Mouse (Mus musculus): ENCODE results near the gene Zfr.

- no peak for TF ChIP-seq EP300 (optimal IDR thresholded peaks at IDR 0.05)
- no peak for TF ChIP-seq CTCF (IDR thresholded peaks at IDR 0.05; ENCODE audit: low read depth)
These were observed 44.8 kb upstream of the Zfr start for GRCm38 (mm10) chr15:12072709-12073336.
